Mouse (Mus musculus): ENCODE data around the gene Vmn1r177. TPM values are rescaled to one million over a fixed set of nuclear protein-coding genes. Genes with fewer than 3 reads are reported as not detected.
"Not testable (repeated sequence)": the region's sequence is repeated elsewhere in the genome, so short reads cannot be mapped to it uniquely, and the experiment has no call there.

The Vmn1r177 gene
- not detected for total RNA-seq (2021)
- long read RNA-seq, experiment 1: 0 reads
- long read RNA-seq, experiment 2: 0 reads

- DNase-seq (ENCODE audit: extremely low spot score in 1 of 2, low spot score in 2 of 2); H3K4me3 ChIP-seq; intact Hi-C loops (cut with DNase I); H3K27ac ChIP-seq: not testable (repeated sequence)
Measured at GRCm38 (mm10) chr7:23866349-23866748, at the start of gene Vmn1r177. Gene Vmn1r177, minus strand, starts transcription at chr7:23866449.

DNA sequence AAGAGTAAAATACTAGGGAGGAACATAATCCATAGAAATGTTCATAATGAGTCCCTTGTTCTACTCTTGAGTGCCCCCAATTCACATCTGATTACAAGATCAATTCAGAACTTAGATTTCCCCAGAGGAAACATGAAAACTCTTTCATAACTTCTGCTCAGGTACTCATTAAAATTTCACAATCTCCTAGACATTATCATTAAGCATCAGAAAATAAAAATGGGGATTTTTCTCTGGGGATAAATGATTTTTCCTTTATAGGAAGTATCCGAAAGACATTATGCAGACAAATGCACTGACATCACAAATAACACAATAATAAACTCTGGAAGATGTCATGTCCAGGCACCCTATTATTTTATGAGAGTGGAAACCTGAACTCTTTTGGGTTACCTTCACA, 25.5 kb upstream of the Vmn1r177 start, which contains the start of gene Vmn1r178:
Gene Vmn1r178 (plus strand): TSS at position 301 of the 400 bp plus-strand sequence.
- no peak for DNase-seq (ENCODE audit: extremely low spot score in 1 of 2, low spot score in 2 of 2)
- intact Hi-C loops (cut with DNase I): no loop called here
- TF ChIP-seq CTCF (IDR thresholded peaks at IDR 0.05): no peak
- no peak within 1 kb of the TSS for H3K4me3 ChIP-seq
- no peak within 1 kb of the TSS for H3K27ac ChIP-seq

DNA sequence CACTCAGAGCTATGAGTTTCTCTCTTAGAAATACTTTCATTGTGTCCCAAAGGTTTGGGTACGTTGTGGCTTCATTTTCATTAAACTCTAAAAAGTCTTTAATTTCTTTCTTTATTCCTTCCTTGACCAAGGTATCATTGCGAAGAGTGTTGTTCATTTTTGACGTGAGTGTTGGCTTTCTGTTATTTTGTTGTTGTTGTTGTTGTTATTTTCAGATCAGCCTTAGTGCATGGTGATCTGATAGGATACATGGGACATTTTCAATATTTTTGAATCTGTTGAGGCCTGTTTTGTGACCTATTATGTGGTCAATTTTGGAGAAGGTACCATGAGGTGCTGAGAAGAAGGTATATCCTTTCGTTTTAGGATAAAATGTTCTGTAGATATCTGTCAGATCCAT, 10.7 kb upstream of the Vmn1r177 start:
- DNase-seq (ENCODE audit: extremely low spot score in 1 of 2, low spot score in 2 of 2); intact Hi-C loops (cut with DNase I); H3K4me3 ChIP-seq: not testable (repeated sequence)

DNA sequence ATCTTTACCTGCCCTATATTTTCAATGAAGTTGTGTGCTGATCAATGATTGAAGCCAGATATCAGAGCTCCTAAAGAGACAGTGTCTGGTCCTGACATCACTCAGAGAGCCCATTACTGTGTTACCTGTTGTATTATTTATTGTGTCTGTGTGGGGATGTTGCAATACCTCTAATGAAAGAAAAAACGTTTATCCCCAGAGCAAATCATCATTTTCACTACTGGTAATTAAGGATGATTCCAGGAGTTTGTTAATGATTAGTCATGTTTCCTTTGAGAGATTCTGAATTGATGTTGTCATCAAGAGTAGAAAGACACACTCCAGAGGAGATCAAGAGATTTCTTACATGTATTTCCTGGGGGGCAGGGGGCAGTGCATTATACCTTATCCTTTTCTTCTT, 29.0 kb downstream of the Vmn1r177 start, which contains the start of gene Vmn1r176:
Gene Vmn1r176 (minus strand): TSS at position 101 of the 400 bp plus-strand sequence.
- intact Hi-C loops (cut with DNase I): not testable (repeated sequence)

More for the DNA sequence above, 10.7 kb upstream of the Vmn1r177 start:
- H3K27ac ChIP-seq: not testable (repeated sequence)

More for the DNA sequence above, 29.0 kb downstream of the Vmn1r177 start, which contains the start of gene Vmn1r176:
- DNase-seq (ENCODE audit: extremely low spot score in 1 of 2, low spot score in 2 of 2); H3K4me3 ChIP-seq; H3K27ac ChIP-seq: not testable (repeated sequence)

Other genes starting within 250 kb of the Vmn1r177 start
- gene Vmn1r171, start 235.7 kb downstream of the Vmn1r177 start, total RNA-seq (2021): not detected
- gene Vmn1r172, start 208.1 kb downstream of the Vmn1r177 start, total RNA-seq (2021): not detected
- gene Vmn1r173, start 165.7 kb downstream of the Vmn1r177 start, total RNA-seq (2021): not detected
- gene Vmn1r174, start 114.2 kb downstream of the Vmn1r177 start, total RNA-seq (2021): not detected
- gene Vmn1r175, start 55.8 kb downstream of the Vmn1r177 start, total RNA-seq (2021): not detected
- not detected for gene Vmn1r176, start 29.1 kb downstream of the Vmn1r177 start, total RNA-seq (2021)
- gene Vmn1r178, start 25.6 kb upstream of the Vmn1r177 start, total RNA-seq (2021): not detected
- gene Vmn1r179, start 60.5 kb upstream of the Vmn1r177 start, total RNA-seq (2021): not detected
- not detected for gene Vmn1r180, start 84.2 kb upstream of the Vmn1r177 start, total RNA-seq (2021)
- not detected for gene Vmn1r181, start 108.2 kb upstream of the Vmn1r177 start, total RNA-seq (2021)
- gene V1rd19, start 135.2 kb upstream of the Vmn1r177 start, total RNA-seq (2021): not detected
- gene Vmn1r183, start 186.8 kb upstream of the Vmn1r177 start, total RNA-seq (2021): not detected
- gene Zfp180, start 215.5 kb upstream of the Vmn1r177 start, total RNA-seq (2021): 10 to 100 TPM; 60.4 to 66.6 TPM
- gene Zfp112, start 245.9 kb upstream of the Vmn1r177 start, total RNA-seq (2021): 10 to 100 TPM in 1 of 2 experiments, 1 to 10 TPM in 1; 10.0 to 11.9 TPM

All from left cerebral cortex, adult 2 months (tissue).